Mouse (Mus musculus): ENCODE measurements around the gene Ak9.

Ak9 gene

GRCm38 (mm10) chr10:41450780-41451522 lies 147.2 kb downstream of the Ak9 start:
- DNase-seq (ENCODE audit: extremely low spot score, low read depth, low spot score), result no peak

DNA sequence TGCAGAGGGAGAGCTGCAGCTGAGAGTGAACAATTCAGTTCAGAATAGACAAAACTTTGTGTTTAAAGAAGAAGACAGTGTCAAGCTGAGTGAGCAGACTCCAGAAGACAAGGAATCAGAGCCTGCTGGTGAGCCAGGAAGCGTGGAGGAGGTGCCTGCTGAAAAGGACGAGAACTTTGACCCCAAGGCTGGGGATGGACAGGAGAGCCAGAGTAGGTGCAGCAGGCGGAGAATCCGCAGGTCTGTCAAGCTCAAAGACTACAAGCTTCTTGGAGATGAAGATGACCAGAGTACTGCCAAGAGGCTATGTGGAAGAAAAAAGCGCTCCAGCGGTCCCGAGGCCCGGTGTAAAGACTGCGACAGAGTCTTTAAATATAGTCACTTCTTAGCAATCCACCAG lies 147.9 kb downstream of the Ak9 start:
- DNase-seq (ENCODE audit: extremely low spot score, low read depth, low spot score), result no peak

- DNase-seq (ENCODE audit: extremely low spot score, low read depth, low spot score), result no peak
Measured at GRCm38 (mm10) chr10:41452791-41453190, 149.0 kb downstream of the Ak9 start.

DNA sequence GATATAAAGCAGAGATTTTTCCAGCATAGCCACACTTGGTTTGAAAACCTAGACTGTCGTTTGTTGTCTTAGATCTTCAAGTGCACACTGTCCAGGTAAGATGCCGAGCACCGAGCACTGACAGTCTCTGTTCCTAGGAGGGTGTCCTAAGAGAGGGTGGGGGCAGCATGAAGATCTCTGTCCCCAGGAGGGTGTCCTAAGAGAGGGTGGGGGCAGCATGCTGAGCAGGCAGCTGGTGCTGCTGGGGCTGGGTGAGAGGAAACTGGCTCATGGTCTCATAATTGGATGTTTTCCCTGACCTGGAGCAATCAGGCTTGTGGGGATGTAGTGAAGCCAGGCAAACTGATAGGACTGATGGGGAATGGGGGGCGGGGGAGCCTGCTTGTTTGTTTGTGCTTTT lies 156.2 kb downstream of the Ak9 start:
- no peak for DNase-seq (ENCODE audit: extremely low spot score, low read depth, low spot score)

DNA sequence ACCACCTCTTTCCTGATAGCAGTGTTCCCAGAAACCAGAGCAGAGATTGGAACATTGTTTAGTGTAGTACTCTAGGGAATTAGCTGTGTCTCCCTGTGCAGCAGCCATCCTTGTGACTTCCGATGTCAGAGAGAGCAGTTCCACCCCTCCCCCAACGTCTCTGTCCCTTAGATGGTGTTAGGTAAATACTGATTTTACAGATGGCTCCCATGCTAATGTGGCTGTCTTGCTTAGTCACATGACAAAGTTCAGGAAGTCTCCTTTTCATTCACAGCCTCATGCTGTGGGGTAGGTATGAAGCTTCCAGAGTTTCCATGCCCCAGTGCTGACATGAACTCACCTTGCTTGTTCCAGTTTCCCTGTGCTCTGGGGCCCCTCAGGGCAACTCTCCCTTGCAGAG lies 156.7 kb downstream of the Ak9 start:
- DNase-seq (ENCODE audit: extremely low spot score, low read depth, low spot score), result no peak

- DNase-seq (ENCODE audit: extremely low spot score, low read depth, low spot score), result no peak
Measured at GRCm38 (mm10) chr10:41461057-41461722, 157.4 kb downstream of the Ak9 start.

DNA sequence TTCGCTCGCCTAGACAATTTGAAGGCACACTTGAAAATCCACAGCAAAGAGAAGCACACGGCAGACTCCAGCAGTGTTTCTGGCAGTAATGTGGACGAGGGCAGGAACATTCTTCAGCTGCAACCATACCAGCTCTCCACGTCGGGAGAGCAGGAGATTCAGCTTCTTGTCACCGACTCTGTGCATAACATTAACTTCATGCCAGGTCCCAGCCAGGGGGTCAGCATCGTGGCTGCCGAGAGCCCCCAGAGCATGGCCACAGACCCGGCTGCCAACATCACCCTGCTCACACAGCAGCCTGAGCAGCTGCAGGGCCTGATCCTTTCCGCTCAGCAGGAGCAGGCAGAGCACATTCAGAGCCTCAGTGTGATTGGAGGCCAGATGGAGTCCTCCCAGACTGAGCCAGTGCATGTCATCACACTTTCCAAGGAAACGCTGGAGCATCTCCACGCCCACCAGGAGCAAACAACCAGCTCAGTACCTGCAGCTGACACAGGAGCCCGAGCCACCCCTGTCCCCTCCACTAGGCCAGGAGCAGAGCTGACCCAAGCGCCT lies 160.7 kb downstream of the Ak9 start:
- no peak for DNase-seq (ENCODE audit: extremely low spot score, low read depth, low spot score)

DNA sequence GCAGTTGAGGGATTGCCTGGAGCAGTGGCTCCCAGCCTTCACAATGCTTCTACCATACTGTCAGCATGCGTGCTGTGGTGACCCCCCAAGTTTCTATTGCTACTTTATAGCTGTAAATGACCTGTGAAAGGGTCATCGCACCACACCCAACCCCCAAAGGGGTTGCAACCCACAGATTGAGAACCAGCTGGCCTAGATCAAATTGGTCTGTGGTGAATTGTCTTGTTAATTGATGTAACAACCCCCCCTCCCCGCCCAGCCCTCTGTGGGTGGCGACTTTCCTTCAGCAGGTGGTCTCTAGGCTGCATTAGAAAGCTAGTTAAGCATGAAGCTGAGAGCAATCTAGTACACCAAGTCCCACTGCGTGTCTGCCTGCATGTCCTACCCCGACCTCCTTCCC lies 163.5 kb downstream of the Ak9 start:
- no peak for DNase-seq (ENCODE audit: extremely low spot score, low read depth, low spot score)

GRCm38 (mm10) chr10:41470693-41471092 lies 166.9 kb downstream of the Ak9 start:
- no peak for DNase-seq (ENCODE audit: extremely low spot score, low read depth, low spot score)

- no peak for DNase-seq (ENCODE audit: extremely low spot score, low read depth, low spot score)
Measured at GRCm38 (mm10) chr10:41472534-41472933, 168.8 kb downstream of the Ak9 start.

DNA sequence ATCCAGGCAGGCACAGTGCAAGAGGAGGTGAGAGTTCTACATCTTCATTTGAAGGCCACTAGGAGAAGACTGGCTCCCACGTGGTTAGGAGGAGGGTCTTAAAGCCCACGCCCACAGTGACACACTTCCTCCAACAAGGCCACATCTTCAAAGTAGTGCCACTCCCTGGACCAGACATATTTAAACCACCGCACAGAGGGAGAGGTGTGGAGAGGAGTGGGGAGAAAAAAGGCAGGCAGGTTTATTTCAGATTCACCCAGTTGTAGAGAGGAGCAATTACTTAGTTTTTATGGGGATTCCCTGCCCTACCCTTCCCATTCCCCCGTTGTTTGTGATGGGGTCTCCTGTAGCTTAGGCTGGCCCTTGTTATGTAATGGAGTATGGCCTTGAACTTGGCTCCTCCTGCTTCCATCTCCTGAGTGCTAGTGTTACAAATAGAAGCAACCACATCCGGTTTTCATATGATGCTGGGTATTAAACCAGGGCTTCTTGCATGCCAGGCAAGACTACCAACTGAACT lies 169.2 kb downstream of the Ak9 start:
- DNase-seq (ENCODE audit: extremely low spot score, low read depth, low spot score), result no peak

- no peak for DNase-seq (ENCODE audit: extremely low spot score, low read depth, low spot score)
Measured at GRCm38 (mm10) chr10:41473782-41474468, 170.1 kb downstream of the Ak9 start.

DNA sequence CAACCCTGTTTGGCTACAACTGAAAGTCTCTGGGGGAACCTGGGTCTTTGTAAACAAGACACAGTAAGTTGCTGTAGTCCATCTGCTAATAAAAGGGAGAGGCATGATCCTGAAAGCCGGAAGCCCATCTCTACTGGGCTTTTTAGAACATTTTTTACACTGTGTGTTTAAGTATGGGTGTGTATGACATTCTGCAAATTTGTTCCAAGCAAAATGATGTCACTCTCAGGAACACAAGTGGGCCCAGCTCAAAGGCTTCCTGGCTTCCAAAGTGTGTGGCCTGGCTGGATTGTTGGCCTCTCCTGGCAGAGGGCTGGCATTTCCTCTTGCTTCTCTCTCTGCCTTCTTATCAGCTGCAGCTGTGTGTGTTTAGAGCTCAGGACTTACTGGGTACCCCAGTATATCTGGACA lies 171.2 kb downstream of the Ak9 start:
- DNase-seq (ENCODE audit: extremely low spot score, low read depth, low spot score), result no peak

DNA sequence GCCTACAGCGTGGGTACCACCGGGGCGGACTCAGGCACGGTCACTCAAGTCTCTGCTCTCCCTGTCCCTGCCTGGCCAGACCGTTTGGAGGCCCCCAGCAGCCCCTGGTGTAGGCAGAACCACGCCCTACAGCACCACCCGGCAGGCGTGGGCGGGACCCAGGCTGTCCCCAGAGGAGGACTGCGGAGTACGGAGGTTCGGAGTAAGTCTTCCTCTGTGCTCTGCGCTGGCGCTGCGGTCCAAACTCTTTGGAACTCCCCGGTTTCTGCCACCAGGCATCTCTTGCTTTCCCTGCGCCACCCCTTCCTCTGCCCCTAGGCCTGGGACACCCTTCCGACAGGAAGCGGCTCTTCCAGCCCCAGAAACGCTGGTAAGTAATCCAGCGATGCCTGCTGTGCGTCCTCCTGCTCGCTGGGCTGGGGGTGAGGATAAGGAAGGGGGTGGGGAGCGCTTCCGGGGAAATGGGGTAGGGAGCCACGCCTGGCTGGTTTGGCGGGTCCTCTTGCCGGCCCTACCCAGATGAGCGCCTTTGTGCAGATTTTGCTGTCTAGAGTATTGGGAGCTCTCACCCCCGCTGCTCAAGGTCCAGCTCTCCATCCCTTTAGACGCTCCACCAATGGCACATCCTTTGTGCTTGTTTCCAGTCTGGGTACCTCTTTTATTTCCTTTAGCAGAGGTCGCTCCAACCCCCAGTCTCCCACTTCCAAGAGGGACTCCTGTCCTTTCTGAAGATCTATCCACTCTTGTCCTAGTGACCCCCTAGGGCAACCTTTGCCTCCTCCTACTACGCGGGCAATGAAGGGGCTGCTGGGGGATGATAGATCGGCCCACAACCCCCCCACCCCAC lies 172.6 kb downstream of the Ak9 start, which contains the start of gene Mical1:
Mical1 (plus strand) TSS at position 144 of the 847 bp plus-strand sequence.
- no peak for DNase-seq (ENCODE audit: extremely low spot score, low read depth, low spot score)

- no peak for DNase-seq (ENCODE audit: extremely low spot score, low read depth, low spot score)
Measured at GRCm38 (mm10) chr10:41477018-41477277, 173.2 kb downstream of the Ak9 start.

- no peak for DNase-seq (ENCODE audit: extremely low spot score, low read depth, low spot score)
Measured at GRCm38 (mm10) chr10:41477278-41478181, 173.8 kb downstream of the Ak9 start.

- DNase-seq (ENCODE audit: extremely low spot score, low read depth, low spot score), result no peak
Measured at GRCm38 (mm10) chr10:41479961-41480360, 176.2 kb downstream of the Ak9 start.

- no peak for DNase-seq (ENCODE audit: extremely low spot score, low read depth, low spot score)
Measured at GRCm38 (mm10) chr10:41480938-41481880, 177.4 kb downstream of the Ak9 start.

DNA sequence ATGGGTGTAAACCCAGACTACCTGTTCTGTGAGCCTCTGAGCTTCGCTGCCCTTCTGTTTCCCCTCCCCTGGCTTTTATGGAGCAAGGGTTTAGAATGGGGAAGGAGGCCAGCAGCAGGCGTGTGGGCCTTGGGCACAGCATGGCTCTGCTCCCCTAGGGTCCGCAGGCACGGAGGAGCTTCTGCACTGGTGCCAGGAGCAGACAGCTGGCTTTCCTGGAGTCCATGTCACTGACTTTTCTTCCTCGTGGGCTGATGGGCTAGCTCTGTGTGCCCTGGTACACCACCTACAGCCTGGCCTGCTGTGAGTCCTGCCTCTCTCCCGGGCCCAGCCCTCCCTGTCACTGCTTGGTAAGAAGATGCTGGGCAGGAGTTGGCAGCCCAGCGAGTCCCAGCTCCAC lies 178.7 kb downstream of the Ak9 start:
- no peak for DNase-seq (ENCODE audit: extremely low spot score, low read depth, low spot score)
